Comparison of ENCODE assay signal across 9 mouse cellular contexts in genomic region chr4:131860492-131861340, GRCm38 (mm10). TPM values are rescaled to one million over a fixed set of nuclear protein-coding genes. Genes with fewer than 3 reads are reported as not detected.
DNase-seq lines count a peak whose midpoint lies in the region; ATAC-seq and TF ChIP-seq lines count a peak whose summit lies in the region.
"Had no signal": no experiment of that assay in that cellular context is flagged by ENCODE, and none has a peak within 500 bp of the region (broad histone marks: within the 10 kb centered on the region; RNA-seq: fewer than 3 reads in every experiment).

No protein-coding gene starts in this region.

- peak; percentile 64 for DNase-seq in MEL-GATA-1-ER (ENCODE audit: extremely low read depth, low read depth)
- peak; percentile 68 for DNase-seq in c-Kit-positive CD71-positive TER-119-negative erythroid progenitor cells, embryonic 14.5 days (ENCODE audit: low read depth)
- DNase-seq in forebrain, embryonic 14.5 days (ENCODE audit: low spot score): peak; percentile 90
- peak; percentile 83 to 84 for DNase-seq in heart, postnatal 36 days
- DNase-seq in layer of hippocampus, adult 8-10 months (ENCODE audit: low spot score in 2 of 2): peak; percentile 49 to 80
- DNase-seq in lung, embryonic 14.5 days: peak; percentile 92
- DNase-seq in ovary, postnatal 36 days (ENCODE audit: low spot score): peak; percentile 72
- DNase-seq in thymus, postnatal 25 days: peak; percentile 86

- TF ChIP-seq CTCF in lung, embryonic 14.5 days (IDR thresholded peaks at IDR 0.05; ENCODE audit: low read depth): peak; percentile 98

- no peaks in the 10 kb centered on the region for H3K27me3 ChIP-seq in forebrain, embryonic 14.5 days (replicated peaks; ENCODE audit: control insufficient read depth, insufficient read depth, low read length)
- no peaks in the 10 kb centered on the region for H3K27me3 ChIP-seq in lung, embryonic 14.5 days (ENCODE audit: insufficient read depth, low read length)
- H3K27me3 ChIP-seq: neural tube, embryonic 12.5 days had no signal

- intact Hi-C loops in heart, postnatal 36 days (cut with DNase I): loop anchor here (1.0 to 10.0 kb wide), 5 partner anchors 56 to 314 kb away; no protein-coding TSS in a partner anchor

- no peak overlapping the region for H3K27ac ChIP-seq in forebrain, embryonic 14.5 days (ENCODE audit: low read depth, low read length)
- no peak overlapping the region for H3K27ac ChIP-seq in lung, embryonic 14.5 days (ENCODE audit: low read depth)
- H3K27ac ChIP-seq: neural tube, embryonic 12.5 days had no signal

- no peak overlapping the region for H3K4me3 ChIP-seq in forebrain, embryonic 14.5 days (ENCODE audit: low read depth, low read length)
- no peak overlapping the region for H3K4me3 ChIP-seq in lung, embryonic 14.5 days (ENCODE audit: low read depth, low read length)
- H3K4me3 ChIP-seq: neural tube, embryonic 12.5 days had no signal

- no peaks in the 10 kb centered on the region for H3K4me1 ChIP-seq in forebrain, embryonic 14.5 days (ENCODE audit: control insufficient read depth, insufficient read depth, low read length)
- H3K4me1 ChIP-seq in lung, embryonic 14.5 days (ENCODE audit: insufficient read depth): no peaks in the 10 kb centered on the region
- H3K4me1 ChIP-seq: neural tube, embryonic 12.5 days had no signal

- H3K36me3 ChIP-seq in forebrain, embryonic 14.5 days (ENCODE audit: control insufficient read depth, insufficient read depth, low read length): peaks cover 24% of the 10 kb centered on the region
- H3K36me3 ChIP-seq in lung, embryonic 14.5 days (ENCODE audit: insufficient read depth): peaks cover 45% of the 10 kb centered on the region

- no peak overlapping the region for H3K4me2 ChIP-seq in forebrain, embryonic 14.5 days (ENCODE audit: low read length)
- no peak overlapping the region for H3K4me2 ChIP-seq in lung, embryonic 14.5 days
- H3K4me2 ChIP-seq: neural tube, embryonic 12.5 days had no signal

- H3K9ac ChIP-seq in forebrain, embryonic 14.5 days (ENCODE audit: low read length): no peak overlapping the region
- no peak overlapping the region for H3K9ac ChIP-seq in lung, embryonic 14.5 days
- H3K9ac ChIP-seq: neural tube, embryonic 12.5 days had no signal

- H3K9me3 ChIP-seq in forebrain, embryonic 14.5 days (replicated peaks; ENCODE audit: control insufficient read depth, low read length): no peaks in the 10 kb centered on the region
- H3K9me3 ChIP-seq in lung, embryonic 14.5 days (ENCODE audit: low read depth, low read length): no peaks in the 10 kb centered on the region
- H3K9me3 ChIP-seq: neural tube, embryonic 12.5 days had no signal

- no peak; the same call in 1 of the 2 replicates for ATAC-seq in forebrain, embryonic 14.5 days
- no peak for ATAC-seq in lung, embryonic 14.5 days (ENCODE audit: insufficient read depth)

- WGBS in forebrain, embryonic 14.5 days: 51% methylated on average over 15 of the region's 15 CpGs
- WGBS in lung, embryonic 14.5 days: 44% methylated on average over 15 of the region's 15 CpGs

RNA-seq across cellular contexts. Expression of gene Srsf4, which starts 12.7 kb away (rescaled TPM):
- 109 and 132 TPM in 2 replicates for polyA plus RNA-seq in forebrain, embryonic 14.5 days (2014; fragmentation: Nextera tagmentation; extraction: Ambion mirVana)
- 10 to 100 TPM; 33.5 to 35.3 TPM for total RNA-seq in heart, postnatal 36 days (2021)
- 10 to 100 TPM; 62.6 to 72.1 (median 65.8) TPM for total RNA-seq in layer of hippocampus, adult 8-10 months (2022)
- polyA plus RNA-seq in lung, embryonic 14.5 days (2014; fragmentation: Nextera tagmentation; extraction: Ambion mirVana): 122 and 131 TPM in 2 replicates

RNA-seq across cellular contexts. Expression of gene Mecr, which starts 17.4 kb away (rescaled TPM):
- polyA plus RNA-seq in forebrain, embryonic 14.5 days (2014; fragmentation: Nextera tagmentation; extraction: Ambion mirVana): 33.7 and 35.7 TPM in 2 replicates
- 10 to 100 TPM; 28.2 TPM for total RNA-seq in heart, postnatal 36 days (2021)
- 10 to 100 TPM; 31.0 to 43.7 (median 37.7) TPM for total RNA-seq in layer of hippocampus, adult 8-10 months (2022)
- 42.6 and 46.5 TPM in 2 replicates for polyA plus RNA-seq in lung, embryonic 14.5 days (2014; fragmentation: Nextera tagmentation; extraction: Ambion mirVana)

RNA-seq across cellular contexts. Expression of gene Ptpru, which starts 22.6 kb away (rescaled TPM):
- polyA plus RNA-seq in forebrain, embryonic 14.5 days (2014; fragmentation: Nextera tagmentation; extraction: Ambion mirVana): 20.1 and 20.8 TPM in 2 replicates
- total RNA-seq in heart, postnatal 36 days (2021): 1 to 10 TPM; 4.3 to 5.9 TPM
- 10 to 100 TPM; 80.2 to 91.8 (median 84.1) TPM for total RNA-seq in layer of hippocampus, adult 8-10 months (2022)
- polyA plus RNA-seq in lung, embryonic 14.5 days (2014; fragmentation: Nextera tagmentation; extraction: Ambion mirVana): 11.9 and 12.4 TPM in 2 replicates

Comparison
In these comparisons a context has a peak if more than half of its experiments do, and no peak if none do; other contexts are left out.
1. RNA of gene Ptpru, which starts 22.6 kb away (total RNA-seq): 80.2 to 91.8 TPM in layer of hippocampus, adult 8-10 months; 4.3 to 5.9 TPM in heart, postnatal 36 days; every median in the first group is over 10 times any median in the second.
2. Peak in every context shown above with its lines, with median percentiles within 50 percentile points of each other: DNase-seq.